Mouse (Mus musculus) lung, postnatal 0 days (tissue): ENCODE results near the gene Ptpru.

Experiments used
- CTCF ChIP-seq: IDR thresholded peaks from 2 replicates; pipeline ENCODE4 v1.5.1; 2016; ENCODE audit warnings: antibody characterized with exemption, mild to moderate bottlenecking
- EP300 ChIP-seq: IDR thresholded peaks from 2 replicates; pipeline ENCODE4 v1.6.1; 2016; ENCODE audit warnings: antibody characterized with exemption, mild to moderate bottlenecking, control low read depth

DNA sequence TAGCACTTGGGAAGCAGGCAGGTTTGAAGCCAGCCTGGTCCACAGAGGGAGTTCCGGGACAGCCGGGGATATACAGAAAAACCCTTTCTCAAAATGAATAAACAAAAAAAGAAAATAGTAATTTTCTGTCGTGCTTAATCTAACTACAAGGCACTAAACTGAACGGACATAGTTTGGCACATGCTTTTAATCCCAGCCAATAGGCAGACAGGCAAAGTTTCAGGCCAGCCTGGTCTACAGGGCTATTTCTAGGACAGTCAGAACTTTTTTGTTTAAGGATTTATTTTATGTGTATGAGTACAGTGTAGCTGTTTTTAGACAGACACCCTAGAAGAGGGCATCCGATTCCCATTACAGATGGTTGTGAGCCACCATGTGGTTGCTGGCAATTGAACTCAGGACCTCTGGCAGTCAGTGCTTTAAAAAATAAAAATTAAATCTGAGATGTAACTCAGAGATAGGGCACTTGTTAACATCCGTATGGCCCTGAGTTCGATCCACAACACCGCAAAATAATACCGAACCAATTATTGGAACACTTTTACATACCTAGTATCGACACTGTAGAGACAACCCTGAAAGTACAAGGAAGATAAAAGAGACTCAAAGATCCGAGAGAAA lies 34.7 kb upstream of the Ptpru start:
- TF ChIP-seq CTCF = peak; percentile 12; the same call in 1 of the 2 replicates
- TF ChIP-seq EP300 = no peak; the same call in 1 of the 2 replicates
